Mouse (Mus musculus) G1E (cell line): Measurements from ENCODE around the gene Herc4.

ENCODE experiments used
- CTCF ChIP-seq: IDR thresholded peaks from 2 replicates; pipeline ENCODE4 v1.5.1; 2012; ENCODE audit warnings: low read depth, low read length, inconsistent platforms, mixed read lengths
- GATA1 ChIP-seq: IDR thresholded peaks from 2 replicates; pipeline ENCODE4 v1.6.1; 2012; ENCODE audit warnings: borderline replicate concordance, low read length, inconsistent platforms, mixed read lengths
- GATA2 ChIP-seq: IDR thresholded peaks from 2 replicates; pipeline ENCODE4 v1.6.1; 2012; ENCODE audit warnings: low read depth, low read length, inconsistent platforms, borderline replicate concordance
- TAL1 ChIP-seq: conservative IDR thresholded peaks from 2 replicates; pipeline ENCODE4 v1.6.1; 2012; ENCODE audit warnings: low read depth, low read length, inconsistent platforms, mixed read lengths

DNA sequence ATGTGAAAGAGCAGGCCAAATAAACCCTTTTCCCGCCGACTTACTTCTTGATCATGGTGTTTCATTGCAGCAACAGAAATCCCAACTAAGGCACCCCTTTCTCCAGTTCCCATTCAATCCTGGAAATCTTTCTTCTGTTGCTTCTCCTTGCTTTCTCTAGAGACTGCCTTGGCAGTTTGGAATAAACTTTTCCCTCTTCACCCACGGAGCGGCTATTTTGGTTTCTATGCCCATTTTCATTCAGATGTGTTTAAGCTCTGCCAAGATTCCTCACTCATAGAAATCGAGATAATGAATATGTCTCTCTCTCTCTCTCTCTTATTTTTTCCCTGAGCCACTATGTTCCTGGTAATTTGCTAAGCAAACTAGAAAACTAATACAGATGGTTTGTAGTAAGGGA lies 108.5 kb downstream of the Herc4 start:
- TF ChIP-seq GATA1 (no peak), CTCF (no peak), GATA2 (no peak), TAL1 (no peak)
